Mouse (Mus musculus) liver, embryonic 14.5 days (tissue): ENCODE results near the gene Tsc22d2.

Source experiments
- CTCF ChIP-seq: IDR thresholded peaks from 2 replicates; pipeline ENCODE4 v1.5.1; 2016; ENCODE audit warnings: antibody characterized with exemption, low read depth, control low read depth
- EP300 ChIP-seq: IDR thresholded peaks from 2 replicates; pipeline ENCODE4 v1.6.1; 2016; ENCODE audit warnings: antibody characterized with exemption, low read depth

- no peak for TF ChIP-seq CTCF
- TF ChIP-seq EP300 = no peak
Measured at GRCm38 (mm10) chr3:58411669-58412068, 2.8 kb upstream of the Tsc22d2 start.
